Mouse (Mus musculus) left cerebral cortex, adult 2 months (tissue): Measurements from ENCODE around the gene Gm44511. TPM values are rescaled to one million over a fixed set of nuclear protein-coding genes. Genes with fewer than 3 reads are reported as not detected.
A peak's percentile ranks its signal among the peaks of the same experiment; 100 is the strongest.
"Not testable (repeated sequence)": the region's sequence is repeated elsewhere in the genome, so short reads cannot be mapped to it uniquely, and the experiment has no call there.

Experiments
- DNase-seq, 2 experiments: peaks; one replicate each; pipeline ENCODE4 v3.0.0; 2021 to 2022; ENCODE audit warnings: low spot score in 2 of 2, mixed read lengths in 1 of 2; ENCODE audit errors: extremely low spot score in 1 of 2
- H3K27ac ChIP-seq: fragments of 200-600 bp; 2 replicates; pipeline ENCODE4 v1.8.1; 2022
- H3K4me3 ChIP-seq: fragments of 200-600 bp; 2 replicates; pipeline ENCODE4 v1.8.1; 2022
- CTCF ChIP-seq: fragments of 200-600 bp; IDR thresholded peaks from 2 replicates; pipeline ENCODE4 v1.8.1; 2022; ENCODE audit warnings: antibody characterized with exemption, mild to moderate bottlenecking, moderate library complexity
- intact Hi-C: fragments of 180-260 bp; cut with DNase I; formaldehyde crosslinking; loops from one replicate; pipeline ENCODE4 v1.15.1; 2025
- total RNA-seq, 2 experiments: library from RNA; stranded (reverse); gene quantifications; 2 replicates each; pipeline ENCODE4 v1.2.3; 2021

Gm44511 gene
- total RNA-seq, 2 experiments from 2014 or later: not detected

- TF ChIP-seq CTCF: peak; percentile 49
- H3K4me3 ChIP-seq, H3K27ac ChIP-seq: not testable (repeated sequence)
- intact Hi-C loops: loop anchor here (1.0 kb wide), 1 partner anchor 39 kb away; no protein-coding TSS in a partner anchor
- peak in 1 of 2 experiments; percentile 16 for DNase-seq
These were observed 59.4 kb downstream of the Gm44511 start for GRCm38 (mm10) chr6:128766486-128767254.

GRCm38 (mm10) chr6:128765211-128765610 is 60.9 kb downstream of the Gm44511 start:
- intact Hi-C loops: no loop called here
- no peak overlapping the region for H3K27ac ChIP-seq
- H3K4me3 ChIP-seq: no peak overlapping the region
- DNase-seq: no peak
- TF ChIP-seq CTCF: no peak

GRCm38 (mm10) chr6:128764598-128764997 is 61.5 kb downstream of the Gm44511 start:
- no peak for DNase-seq
- intact Hi-C loops: loop anchor here (1.0 to 5.0 kb wide), 3 partner anchors 38 to 768 kb away; partner anchors contain the start of gene Gabarapl1
- Histone ChIP-seq H3K4me3 (peak overlapping the region; percentile 33), H3K27ac (peak overlapping the region; percentile 50)
- TF ChIP-seq CTCF: no peak

GRCm38 (mm10) chr6:128763736-128764523 is 62.2 kb downstream of the Gm44511 start:
- intact Hi-C loops: loop anchor here (1.0 to 5.0 kb wide), 3 partner anchors 38 to 768 kb away; partner anchors contain the start of gene Gabarapl1
- peak; percentile 93 to 95 for DNase-seq
- Histone ChIP-seq H3K27ac (peak overlapping the region; percentile 50), H3K4me3 (peak overlapping the region; percentile 55)
- TF ChIP-seq CTCF: peak; percentile 84

- intact Hi-C loops: loop anchor here (5.0 kb wide), 1 partner anchor 769 kb away; the partner anchor contains the start of gene Gabarapl1
- not testable (repeated sequence) for DNase-seq
- H3K27ac ChIP-seq: 0 out of 2 replicates have a peak overlapping the region, but pooled peaks have one; percentile 47
- peak overlapping the region; percentile 55 for H3K4me3 ChIP-seq
These were observed 63.0 kb downstream of the Gm44511 start for GRCm38 (mm10) chr6:128762892-128763670.

GRCm38 (mm10) chr6:128761144-128761540 is 65.0 kb downstream of the Gm44511 start:
- peak overlapping the region; percentile 94 for H3K27ac ChIP-seq
- no peak for TF ChIP-seq CTCF

GRCm38 (mm10) chr6:128760416-128761143 is 65.5 kb downstream of the Gm44511 start:
- peak; percentile 86 to 90 for DNase-seq
- Histone ChIP-seq H3K4me3 (peak overlapping the region; percentile 76), H3K27ac (peak overlapping the region; percentile 94)
- peak; percentile 77 for TF ChIP-seq CTCF
- intact Hi-C loops: loop anchor here (1.0 to 5.0 kb wide), 2 partner anchors 39 to 772 kb away; partner anchors contain the start of gene Gabarapl1

More at GRCm38 (mm10) chr6:128761144-128761540, 65.0 kb downstream of the Gm44511 start:
- DNase-seq: no peak
- intact Hi-C loops: loop anchor here (5.0 kb wide), 1 partner anchor 771 kb away; the partner anchor contains the start of gene Gabarapl1
- H3K4me3 ChIP-seq: peak overlapping the region; percentile 76

GRCm38 (mm10) chr6:128760016-128760415 is 66.1 kb downstream of the Gm44511 start:
- intact Hi-C loops: loop anchor here (1.0 to 5.0 kb wide), 2 partner anchors 39 to 772 kb away; partner anchors contain the start of gene Gabarapl1
- DNase-seq: peak; percentile 93 to 96

GRCm38 (mm10) chr6:128759221-128759950 is 66.7 kb downstream of the Gm44511 start:
- H3K27ac ChIP-seq: no peak overlapping the region
- no peak for DNase-seq
- no peak for TF ChIP-seq CTCF
- H3K4me3 ChIP-seq: peak overlapping the region; percentile 76
- intact Hi-C loops: no loop called here

More at GRCm38 (mm10) chr6:128760016-128760415, 66.1 kb downstream of the Gm44511 start:
- H3K4me3 ChIP-seq: peak overlapping the region; percentile 76
- peak overlapping the region; percentile 94 for H3K27ac ChIP-seq

- intact Hi-C loops, H3K27ac ChIP-seq, H3K4me3 ChIP-seq, DNase-seq: not testable (repeated sequence)
These were observed 70.7 kb downstream of the Gm44511 start for GRCm38 (mm10) chr6:128755402-128755763.

- H3K4me3 ChIP-seq, H3K27ac ChIP-seq, DNase-seq: not testable (repeated sequence)
- intact Hi-C loops: loop anchor here (1.0 kb wide), 1 partner anchor 123 kb away; no protein-coding TSS in a partner anchor
These were observed 71.2 kb downstream of the Gm44511 start for GRCm38 (mm10) chr6:128754748-128755401.

- not testable (repeated sequence) for H3K27ac ChIP-seq, H3K4me3 ChIP-seq
- peak in 1 of 2 experiments; percentile 19 for DNase-seq
- intact Hi-C loops: loop anchor here (1.0 kb wide), 1 partner anchor 122 kb away; no protein-coding TSS in a partner anchor
These were observed 71.8 kb downstream of the Gm44511 start for GRCm38 (mm10) chr6:128754265-128754664.
